Mouse (Mus musculus): Measurements from ENCODE around the gene Patl2.
A peak's percentile ranks its signal among the peaks of the same experiment; 100 is the strongest.
"Not testable (repeated sequence)": the region's sequence is repeated elsewhere in the genome, so short reads cannot be mapped to it uniquely, and the experiment has no call there.

Patl2 gene

GRCm38 (mm10) chr2:122186106-122186505 is at the start of gene Patl2, which contains the start of gene Terb2:
TSS of gene Patl2 (minus strand) at chr2:122186189.
TSS of gene Terb2 (plus strand) at chr2:122186272.
- DNase-seq = no peak

DNA sequence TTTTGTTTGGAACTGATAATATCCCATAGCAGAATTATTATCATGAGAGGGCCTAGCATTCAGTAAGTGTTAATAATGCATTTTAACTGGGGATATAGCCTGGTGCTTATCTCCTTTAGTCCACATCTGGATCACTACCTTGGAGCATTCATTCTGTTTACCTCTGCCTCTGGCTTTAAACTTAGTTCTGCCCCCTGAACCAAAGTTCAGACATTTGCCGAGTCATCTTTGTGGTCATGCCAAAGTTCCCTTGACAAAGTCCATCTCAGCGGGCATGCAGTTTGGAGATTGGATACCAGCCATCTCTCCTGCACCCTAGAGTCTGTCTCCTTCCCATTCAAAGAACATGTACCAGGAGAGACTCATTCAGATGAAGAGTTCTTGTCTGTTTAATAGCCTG is 49.4 kb upstream of the Patl2 start:
- DNase-seq = no peak

DNA sequence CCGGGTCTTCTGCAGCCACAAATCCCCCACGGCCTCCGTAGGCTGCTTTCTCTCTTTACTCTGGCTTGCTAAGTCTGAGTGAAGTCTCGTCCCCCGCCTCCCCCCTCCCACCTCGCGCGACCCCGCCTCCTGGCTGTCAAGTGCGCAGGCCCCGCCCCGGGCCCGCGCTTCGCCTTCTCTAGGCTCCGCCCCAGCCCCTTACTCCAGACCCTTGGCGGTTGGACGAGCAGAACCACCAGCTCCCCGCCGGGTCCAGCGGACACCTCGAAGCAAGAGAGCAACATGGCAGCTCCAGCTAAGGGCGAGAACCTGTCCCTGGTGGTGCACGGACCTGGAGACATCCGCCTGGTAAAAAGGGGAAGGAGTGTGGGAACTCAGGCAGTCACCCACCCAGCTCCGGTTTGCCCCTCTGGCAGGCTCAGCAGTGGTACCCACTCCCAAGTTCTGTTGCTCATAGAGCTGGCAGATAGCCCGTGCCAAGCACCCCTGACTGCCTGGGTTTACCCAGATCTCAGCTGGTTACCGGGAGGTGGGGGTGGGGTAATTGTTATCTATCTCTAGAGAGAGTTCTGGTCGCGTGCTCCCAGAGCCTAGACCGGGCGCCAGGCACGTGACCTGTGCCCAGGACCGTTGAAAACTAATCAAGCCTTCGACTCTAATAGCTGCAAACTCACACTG is 48.8 kb upstream of the Patl2 start, which contains the start of gene Sord:
Sord (plus strand) TSS at position 139 of the 678 bp plus-strand sequence.
- peak; percentile 78 for DNase-seq

DNA sequence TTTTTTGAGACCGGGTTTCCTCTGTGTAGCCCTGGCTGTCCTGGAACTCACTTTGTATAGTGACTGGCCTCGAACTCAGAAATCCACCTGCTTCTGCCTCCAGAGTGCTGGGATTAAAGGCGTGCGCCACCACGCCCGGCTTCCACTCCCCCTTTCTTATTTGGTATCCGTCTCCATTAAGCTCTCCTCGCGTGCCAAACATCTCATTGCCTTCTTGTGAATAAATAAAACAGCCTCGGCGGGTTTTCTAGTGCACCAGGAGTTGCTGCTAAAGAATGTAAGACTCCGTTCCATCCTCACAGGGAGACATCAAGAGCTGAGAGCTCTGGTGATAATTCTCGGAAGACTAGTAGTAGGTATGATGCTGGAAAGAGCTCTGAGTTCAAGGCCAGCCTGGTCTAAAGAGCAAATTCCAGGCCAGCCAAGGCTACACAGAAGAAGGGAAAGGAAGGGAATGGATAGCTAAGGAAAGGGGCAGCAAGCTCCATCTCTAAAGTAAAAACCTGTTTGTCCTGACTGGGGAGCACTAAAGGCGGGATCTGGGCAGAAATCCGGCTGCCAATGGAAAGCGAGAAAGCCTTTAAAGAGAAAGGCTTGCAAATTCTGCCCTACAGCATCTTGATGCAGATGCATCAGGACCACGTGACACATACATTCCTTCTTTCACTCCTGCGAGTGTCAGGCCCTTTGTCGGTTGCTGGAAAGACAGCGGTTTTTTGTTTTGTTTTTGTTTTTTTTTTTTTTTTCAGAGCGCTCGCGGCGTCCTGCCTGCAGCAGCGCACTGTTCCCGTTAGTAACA is 48.0 kb upstream of the Patl2 start:
- peak; percentile 15 for DNase-seq

- DNase-seq = no peak
These were observed 47.4 kb upstream of the Patl2 start for GRCm38 (mm10) chr2:122233341-122233740.

DNA sequence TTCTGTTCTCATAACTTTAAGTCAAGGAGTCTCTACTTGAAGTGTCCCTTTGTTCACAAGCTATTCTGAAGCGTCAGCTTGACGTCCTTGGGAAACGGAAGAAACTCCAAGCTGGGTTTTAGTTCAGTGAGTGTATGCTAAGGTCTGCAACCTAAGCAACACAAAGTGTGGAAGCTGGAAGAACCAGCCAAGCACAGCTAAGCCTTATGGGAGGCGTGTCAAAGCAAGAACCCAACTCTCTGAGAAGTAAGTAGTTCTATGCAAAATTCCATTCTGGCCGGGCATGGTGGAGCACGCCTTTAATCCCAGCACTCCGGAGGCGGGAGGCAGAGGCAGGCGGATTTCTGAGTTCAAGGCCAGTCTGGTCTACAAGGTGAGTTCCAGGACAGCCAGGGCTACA is 45.6 kb upstream of the Patl2 start:
- DNase-seq = no peak

- no peak for DNase-seq
These were observed 44.4 kb upstream of the Patl2 start for GRCm38 (mm10) chr2:122230395-122230794.

- DNase-seq = no peak
These were observed 37.7 kb upstream of the Patl2 start for GRCm38 (mm10) chr2:122223654-122224053.

- no peak for DNase-seq
These were observed 36.3 kb upstream of the Patl2 start for GRCm38 (mm10) chr2:122222272-122222671.

DNA sequence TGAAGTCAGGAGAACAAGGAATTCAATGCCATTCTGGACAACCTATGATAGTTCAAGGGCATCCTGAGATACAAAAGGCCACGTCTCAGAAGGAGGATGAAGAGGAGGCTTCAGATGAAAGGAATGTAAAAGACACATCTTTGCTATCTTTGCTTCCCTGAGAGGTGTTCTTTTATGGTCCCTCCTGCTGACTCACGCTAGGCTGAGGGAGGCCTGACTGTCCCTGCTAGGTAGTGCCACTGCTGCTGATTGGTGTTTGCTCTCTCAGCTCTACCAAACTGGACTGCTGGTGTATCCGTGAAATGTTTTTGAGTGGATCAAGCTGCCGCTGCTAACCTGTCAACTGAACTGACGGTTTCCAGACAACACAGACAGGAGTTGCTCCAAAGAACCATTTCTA is 35.8 kb upstream of the Patl2 start:
- no peak for DNase-seq

DNA sequence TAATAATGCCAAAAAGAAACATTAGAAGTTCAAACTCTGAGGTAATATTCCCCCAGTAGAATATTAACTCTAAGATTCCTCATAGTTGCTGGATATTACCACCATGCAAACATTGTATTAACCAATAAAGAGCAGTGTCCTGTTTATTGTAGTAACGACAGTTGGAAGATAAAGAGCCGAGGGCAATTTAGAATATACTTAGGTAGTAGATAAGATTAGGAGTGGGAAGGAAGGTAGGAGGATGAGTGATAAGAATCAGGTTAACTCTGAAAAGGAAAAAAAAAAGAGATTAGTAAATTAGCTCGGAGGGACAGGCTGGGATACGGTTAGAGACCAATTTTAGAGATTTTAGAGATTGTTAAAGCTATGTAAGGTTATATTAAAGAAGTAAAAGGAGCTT is 35.4 kb upstream of the Patl2 start:
- DNase-seq = no peak

DNA sequence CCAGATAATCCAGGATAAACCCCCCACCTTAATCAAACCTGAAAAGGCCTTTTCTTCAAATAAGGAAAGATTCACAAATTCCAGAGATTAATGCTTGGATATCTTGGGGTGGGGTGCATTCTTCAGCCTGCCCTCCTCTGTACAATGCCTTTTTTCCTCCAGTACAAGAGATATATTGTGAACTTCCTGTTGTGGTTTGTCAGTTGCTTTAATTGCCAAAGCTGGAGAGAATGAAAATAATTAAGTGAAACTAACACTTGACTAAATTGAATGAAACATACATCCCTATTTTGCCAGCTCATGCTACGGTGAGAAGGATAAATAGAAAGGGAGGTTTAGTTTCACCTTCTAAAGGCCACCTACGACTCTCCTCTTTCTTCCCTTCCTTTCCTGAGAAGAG is 32.2 kb upstream of the Patl2 start:
- DNase-seq = no peak

DNA sequence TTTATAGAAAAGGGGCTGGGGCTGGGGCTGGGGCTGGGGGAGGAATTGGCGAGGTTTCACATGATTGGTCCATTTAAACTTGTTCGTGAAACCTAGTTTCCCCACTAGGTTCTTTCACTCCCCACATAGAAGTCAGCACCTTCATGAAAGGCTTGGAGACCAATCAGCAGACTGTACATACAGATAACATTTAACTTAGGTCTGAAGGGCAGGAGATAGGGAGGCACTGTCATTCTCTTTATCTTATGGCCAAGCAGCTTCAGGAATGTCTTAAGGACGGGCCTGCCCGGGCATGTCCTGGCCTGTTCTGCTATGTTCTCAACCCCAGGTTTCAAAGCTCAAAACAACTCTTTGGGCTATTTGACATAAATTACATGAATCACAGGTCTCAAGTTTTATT is 31.1 kb upstream of the Patl2 start:
- DNase-seq = not testable (repeated sequence)

- no peak for DNase-seq
These were observed 24.7 kb upstream of the Patl2 start for GRCm38 (mm10) chr2:122210534-122211228.

GRCm38 (mm10) chr2:122206440-122207107 is 20.6 kb upstream of the Patl2 start:
- no peak for DNase-seq

DNA sequence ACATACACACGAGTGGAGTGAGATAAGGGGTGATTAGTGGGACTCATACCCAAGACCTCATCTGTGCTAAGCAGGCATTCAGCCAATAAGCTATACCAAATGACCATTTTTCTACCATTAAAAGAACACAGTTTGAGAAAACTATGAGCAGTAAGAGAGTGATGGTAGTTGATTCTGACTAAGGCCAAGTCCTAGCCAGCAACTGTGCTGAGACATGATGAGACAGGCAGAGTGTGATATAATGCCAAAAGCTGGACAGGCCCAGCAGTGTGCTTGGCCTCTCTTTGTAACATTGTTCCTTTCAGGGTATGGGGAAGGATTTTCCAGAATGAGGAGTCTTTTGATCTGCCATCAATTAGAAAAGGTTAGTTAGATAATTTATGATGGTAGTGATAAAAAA is 15.5 kb upstream of the Patl2 start:
- DNase-seq = no peak

- DNase-seq = peak; percentile 5
These were observed 8.5 kb upstream of the Patl2 start for GRCm38 (mm10) chr2:122194509-122194929.

DNA sequence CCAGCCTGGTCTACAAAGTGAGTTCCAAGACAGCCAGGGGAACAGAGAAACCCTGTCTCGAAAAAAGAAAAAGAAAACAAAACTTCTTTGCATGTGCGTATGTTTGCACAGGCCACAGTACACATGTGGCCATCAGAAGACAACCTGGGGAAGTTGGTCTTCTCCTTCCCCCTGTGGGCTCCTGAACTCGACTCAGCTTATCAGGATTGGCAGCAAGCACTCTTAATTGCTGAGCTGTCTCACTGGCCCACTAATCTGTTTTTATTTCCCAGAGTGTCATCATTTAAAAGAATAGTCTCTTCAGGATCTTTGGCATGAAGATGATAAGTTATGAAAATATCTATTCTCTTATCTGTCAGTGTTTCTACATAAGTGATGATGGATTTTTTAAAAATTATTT is 5.9 kb upstream of the Patl2 start:
- DNase-seq = no peak

GRCm38 (mm10) chr2:122186751-122187150 is 762 bp upstream of the Patl2 start:
- no peak for DNase-seq

DNA sequence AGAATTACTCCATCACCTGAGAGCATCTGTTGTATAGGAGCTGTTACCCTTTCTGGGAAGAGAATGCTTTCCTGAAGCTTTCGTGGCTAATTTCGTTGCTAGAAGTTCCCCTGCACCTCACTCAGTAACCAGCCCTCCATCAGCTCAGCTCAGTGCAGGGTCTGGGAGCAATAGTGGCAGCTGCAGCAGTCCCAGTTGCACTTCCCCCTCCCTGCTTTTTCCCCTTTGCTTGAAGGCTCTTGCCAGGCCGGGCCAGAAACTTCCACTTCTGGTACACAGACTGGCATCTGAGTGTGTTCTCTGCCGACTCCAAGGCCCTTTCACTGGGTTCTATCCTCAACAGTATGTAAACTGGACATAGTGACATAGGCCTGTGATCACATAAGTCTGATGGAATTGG is 903 bp downstream of the Patl2 start:
- DNase-seq = no peak

- no peak for DNase-seq
These were observed 5.8 kb downstream of the Patl2 start for GRCm38 (mm10) chr2:122180051-122180822.

DNA sequence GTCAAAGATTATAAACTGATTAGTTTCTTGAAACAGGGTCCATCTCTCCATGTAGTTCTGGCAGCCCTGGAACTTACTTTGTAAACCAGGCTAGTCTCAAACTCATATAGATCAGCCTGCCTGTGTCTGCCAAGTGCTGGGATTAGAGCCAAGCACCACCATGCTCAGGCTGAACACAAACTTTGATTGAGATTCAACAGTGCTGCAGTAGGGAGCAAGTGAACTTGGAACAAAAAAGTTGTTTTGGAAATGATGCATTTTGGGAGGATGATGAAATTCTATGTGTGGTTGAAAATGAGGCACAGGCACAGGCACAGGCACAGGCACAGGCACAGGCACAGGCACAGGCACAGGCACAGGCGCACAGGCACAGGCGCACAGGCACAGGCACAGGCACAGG is 13.8 kb downstream of the Patl2 start:
- DNase-seq = no peak
